Mouse (Mus musculus) E14TG2a.4 (cell line): ENCODE results near the gene Snx8.

Source experiments
- CTCF ChIP-seq: conservative IDR thresholded peaks from 2 replicates; pipeline ENCODE4 v1.5.1; 2014; ENCODE audit warnings: low read length
- NANOG ChIP-seq: IDR thresholded peaks from 2 replicates; pipeline ENCODE4 v1.6.1; 2014; ENCODE audit warnings: borderline replicate concordance, low read length, mixed read lengths

- TF ChIP-seq CTCF: no peak
- no peak for TF ChIP-seq NANOG
Measured at GRCm38 (mm10) chr5:140370446-140371254, 18.4 kb downstream of the Snx8 start.
